8 mouse cellular contexts compared by ENCODE assay signal in genomic region chr11:105293101-105293581, GRCm38 (mm10). TPM values are rescaled to one million over a fixed set of nuclear protein-coding genes. Genes with fewer than 3 reads are reported as not detected.
A peak's percentile ranks its signal among the peaks of the same experiment; 100 is the strongest.
DNase-seq lines count a peak whose midpoint lies in the region; ATAC-seq lines count a peak whose summit lies in the region.

No protein-coding gene starts in this region.

- H3K36me3 ChIP-seq in embryonic facial prominence, embryonic 13.5 days: peaks cover 38% of the 10 kb centered on the region
- H3K36me3 ChIP-seq in heart, embryonic 15.5 days: no peaks in the 10 kb centered on the region
- H3K36me3 ChIP-seq in limb, embryonic 10.5 days: peaks cover 33% of the 10 kb centered on the region
- peaks cover 10% of the 10 kb centered on the region; the same call in 1 of the 2 replicates for H3K36me3 ChIP-seq in midbrain, embryonic 14.5 days (ENCODE audit: control insufficient read depth, insufficient read depth, low read length)

- under 1% methylated on average over 26 of the region's 26 CpGs for WGBS in embryonic facial prominence, embryonic 13.5 days
- 6% methylated on average over 26 of the region's 26 CpGs for WGBS in heart, embryonic 15.5 days
- under 1% methylated on average over 26 of the region's 26 CpGs for WGBS in limb, embryonic 10.5 days
- under 1% methylated on average over 26 of the region's 26 CpGs for WGBS in midbrain, embryonic 14.5 days

- peak overlapping the region; percentile 96 for H3K9ac ChIP-seq in embryonic facial prominence, embryonic 13.5 days
- peak overlapping the region; percentile 66 for H3K9ac ChIP-seq in heart, embryonic 15.5 days
- peak overlapping the region; percentile 59; the same call in 1 of the 2 replicates for H3K9ac ChIP-seq in midbrain, embryonic 14.5 days (replicated peaks; ENCODE audit: low read length)

- peak; percentile 49 for DNase-seq in adrenal gland, postnatal 10 days
- no peak for DNase-seq in adrenal gland, adult 8-10 months
- DNase-seq in limb, embryonic 10.5 days (ENCODE audit: low spot score): peak; percentile 94
- DNase-seq in midbrain, embryonic 14.5 days: peak; percentile 66
- DNase-seq in thymus, postnatal 14 days: no peak
- DNase-seq in frontal cortex, postnatal 25 days (ENCODE audit: low spot score in 2 of 2): no peak

- peak; percentile 50; the same call in 1 of the 2 replicates for ATAC-seq in embryonic facial prominence, embryonic 13.5 days (ENCODE audit: insufficient number of reproducible peaks, insufficient read depth, low FRiP score, low TSS enrichment, low read depth)
- ATAC-seq in heart, embryonic 15.5 days (replicated peaks; ENCODE audit: insufficient number of reproducible peaks, insufficient read depth, low FRiP score, low read depth): no peak; the same call in 1 of the 2 replicates
- ATAC-seq in midbrain, embryonic 14.5 days (ENCODE audit: low FRiP score, low TSS enrichment): peak; percentile 14; the same call in 1 of the 2 replicates

- H3K27me3 ChIP-seq in embryonic facial prominence, embryonic 13.5 days: no peaks in the 10 kb centered on the region
- peaks cover 13% of the 10 kb centered on the region for H3K27me3 ChIP-seq in heart, embryonic 15.5 days
- H3K27me3 ChIP-seq in limb, embryonic 10.5 days (ENCODE audit: low read depth, poor library complexity, severe bottlenecking): no peaks in the 10 kb centered on the region
- H3K27me3 ChIP-seq in midbrain, embryonic 14.5 days (ENCODE audit: control insufficient read depth, insufficient read depth, low read length): peaks cover 5% of the 10 kb centered on the region; the same call in 1 of the 2 replicates

- peak overlapping the region; percentile 83 for H3K4me2 ChIP-seq in embryonic facial prominence, embryonic 13.5 days
- peak overlapping the region; percentile 97 for H3K4me2 ChIP-seq in heart, embryonic 15.5 days
- H3K4me2 ChIP-seq in midbrain, embryonic 14.5 days (ENCODE audit: low read length): peak overlapping the region; percentile 99

- H3K4me1 ChIP-seq in embryonic facial prominence, embryonic 13.5 days: peaks cover 57% of the 10 kb centered on the region
- H3K4me1 ChIP-seq in heart, embryonic 15.5 days (replicated peaks): peaks cover 35% of the 10 kb centered on the region
- H3K4me1 ChIP-seq in limb, embryonic 10.5 days: peaks cover 63% of the 10 kb centered on the region
- peaks cover 20% of the 10 kb centered on the region for H3K4me1 ChIP-seq in midbrain, embryonic 14.5 days (ENCODE audit: control insufficient read depth, insufficient read depth, low read length)

- peak overlapping the region; percentile 98 for H3K27ac ChIP-seq in embryonic facial prominence, embryonic 13.5 days
- H3K27ac ChIP-seq in heart, embryonic 15.5 days: peak overlapping the region; percentile 83
- peak overlapping the region; percentile 99 for H3K27ac ChIP-seq in limb, embryonic 10.5 days
- H3K27ac ChIP-seq in midbrain, embryonic 14.5 days (replicated peaks; ENCODE audit: low read depth, low read length): 0 out of 2 replicates have a peak overlapping the region, but pooled peaks have one; percentile 26

- no peaks in the 10 kb centered on the region for H3K9me3 ChIP-seq in embryonic facial prominence, embryonic 13.5 days
- no peaks in the 10 kb centered on the region for H3K9me3 ChIP-seq in heart, embryonic 15.5 days (replicated peaks)
- H3K9me3 ChIP-seq in limb, embryonic 10.5 days (replicated peaks): no peaks in the 10 kb centered on the region
- H3K9me3 ChIP-seq in midbrain, embryonic 14.5 days (ENCODE audit: control insufficient read depth, low read length): no peaks in the 10 kb centered on the region

- peak overlapping the region; percentile 80 for H3K4me3 ChIP-seq in embryonic facial prominence, embryonic 13.5 days
- H3K4me3 ChIP-seq in heart, embryonic 15.5 days: peak overlapping the region; percentile 68
- peak overlapping the region; percentile 86 for H3K4me3 ChIP-seq in limb, embryonic 10.5 days
- H3K4me3 ChIP-seq in midbrain, embryonic 14.5 days (replicated peaks; ENCODE audit: low read depth, low read length): peak overlapping the region; percentile 48

RNA-seq across cellular contexts. Expression of gene Mrc2, which starts 0.7 kb away (rescaled TPM):
- total RNA-seq in adrenal gland, postnatal 10 days (2021): 10 to 100 TPM; 27.6 to 28.0 TPM
- total RNA-seq in adrenal gland, adult 8-10 months (2022): 10 to 100 TPM; 15.4 to 31.1 (median 22.2) TPM
- 30.8 and 31.1 TPM in 2 replicates for polyA plus RNA-seq in embryonic facial prominence, embryonic 13.5 days (2015; fragmentation: Nextera tagmentation; extraction: Ambion mirVana)
- 8.0 and 11.7 TPM in 2 replicates for polyA plus RNA-seq in heart, embryonic 15.5 days (2015; fragmentation: Nextera tagmentation; extraction: Ambion mirVana)
- 27.6 and 31.6 TPM in 2 replicates for polyA plus RNA-seq in limb, embryonic 10.5 days (2016; fragmentation: Nextera tagmentation; extraction: Ambion mirVana)
- 1.9 and 3.8 TPM in 2 replicates for polyA plus RNA-seq in midbrain, embryonic 14.5 days (2014; fragmentation: Nextera tagmentation; extraction: Ambion mirVana)

Comparison
In these comparisons a context has a peak if more than half of its experiments do, and no peak if none do; other contexts are left out.
1. DNase-seq: peak in adrenal gland, postnatal 10 days (single experiment), limb, embryonic 10.5 days (single experiment) and midbrain, embryonic 14.5 days (single experiment); none in adrenal gland, adult 8-10 months (single experiment), thymus, postnatal 14 days (single experiment) and frontal cortex, postnatal 25 days (0 of 2).
2. H3K27ac ChIP-seq: peak in every context shown above with its lines; median percentile 99 in limb, embryonic 10.5 days; 98 in embryonic facial prominence, embryonic 13.5 days; 83 in heart, embryonic 15.5 days; 26 in midbrain, embryonic 14.5 days.
3. Peak in every context shown above with its lines, with median percentiles within 50 percentile points of each other: H3K4me2 ChIP-seq, H3K4me3 ChIP-seq and H3K9ac ChIP-seq.